Mouse (Mus musculus) ES-E14 (cell line): ENCODE results near the gene Slc44a4. TPM values are rescaled to one million over a fixed set of nuclear protein-coding genes. Genes with fewer than 3 reads are reported as not detected.

Experiments used
- DNase-seq: peaks from one replicate; pipeline ENCODE4 v3.0.0-alpha.2; 2013; ENCODE audit warnings: low read depth, low spot score
- H3K27ac ChIP-seq: 2 replicates; pipeline ENCODE4 v1.5.1; 2012; ENCODE audit warnings: low read depth, mild to moderate bottlenecking, low read length, moderate library complexity, mixed read lengths; ENCODE audit not compliant: poor library complexity, insufficient read depth, severe bottlenecking
- H3K36me3 ChIP-seq: 2 replicates; pipeline ENCODE4 v1.6.1; 2012; ENCODE audit warnings: mild to moderate bottlenecking, low read length, moderate library complexity, mixed read lengths; ENCODE audit not compliant: control insufficient read depth, poor library complexity, insufficient read depth, severe bottlenecking
- H3K4me1 ChIP-seq, 2 experiments: fragments of 150-350 bp in 1 of 2; sonication (generic) in 1 of 2; 2 replicates each; pipeline ENCODE4 v1.6.1; 2012; ENCODE audit warnings: low read length in 2 of 2, mild to moderate bottlenecking in 1 of 2, mixed read lengths in 1 of 2; ENCODE audit not compliant: control insufficient read depth in 2 of 2, insufficient read depth in 2 of 2, poor library complexity in 1 of 2
- H3K4me3 ChIP-seq, 2 experiments: fragments of 150-350 bp in 1 of 2; sonication (generic) in 1 of 2; 2 replicates each; pipeline ENCODE4 v1.5.1; 2012; ENCODE audit warnings: low read length in 2 of 2, low read depth in 1 of 2, mild to moderate bottlenecking in 1 of 2, mixed read lengths in 1 of 2; ENCODE audit not compliant: insufficient read depth in 1 of 2, poor library complexity in 1 of 2, severe bottlenecking in 1 of 2
- H3K9ac ChIP-seq: 2 replicates; pipeline ENCODE4 v1.6.1; 2012; ENCODE audit warnings: low read depth, mild to moderate bottlenecking, low read length, mixed read lengths; ENCODE audit not compliant: poor library complexity, insufficient read depth, severe bottlenecking
- H3K9me3 ChIP-seq: fragments of 150-350 bp; sonication (generic); 2 replicates; pipeline ENCODE4 v1.6.1; 2012; ENCODE audit warnings: low read depth, mild to moderate bottlenecking, low read length; ENCODE audit not compliant: control insufficient read depth, insufficient read depth
- CHD2 ChIP-seq: IDR thresholded peaks from 2 replicates; pipeline ENCODE4 v1.6.1; 2014; ENCODE audit warnings: mild to moderate bottlenecking, low read depth, low read length, inconsistent platforms
- HCFC1 ChIP-seq: IDR thresholded peaks from 2 replicates; pipeline ENCODE4 v1.6.1; 2012; ENCODE audit warnings: low read length, inconsistent platforms, borderline replicate concordance; ENCODE audit not compliant: insufficient read depth
- MAFK ChIP-seq: IDR thresholded peaks from 2 replicates; pipeline ENCODE4 v1.6.1; 2014; ENCODE audit warnings: mild to moderate bottlenecking, low read depth, low read length, inconsistent platforms; ENCODE audit not compliant: insufficient read depth
- ZC3H11A ChIP-seq: IDR thresholded peaks from 2 replicates; pipeline ENCODE4 v1.6.1; 2012; ENCODE audit warnings: low read depth, mild to moderate bottlenecking, inconsistent platforms, low read length, borderline replicate concordance
- ZNF384 ChIP-seq: IDR thresholded peaks from 2 replicates; pipeline ENCODE4 v1.6.1; 2012; ENCODE audit warnings: low read depth, low read length, inconsistent platforms
- in situ Hi-C, 2 experiments: fragments of 600-800 bp; cut with MboI; formaldehyde crosslinking; loops; one replicate each; pipeline ENCODE4 v1.15.1; 2025; ENCODE audit warnings: low sequenced_read_pairs in 2 of 2, inconsistent platforms in 1 of 2; ENCODE audit not compliant: unreplicated experiment in 2 of 2
- total RNA-seq: library from RNA; depleted of rRNA; stranded (reverse); fragments of 300-350 nt; gene quantifications from 2 replicates; pipeline ENCODE4 v1.2.3, GENCODE M21; 2012; rRNA removed

Gene Slc44a4
- total RNA-seq = 5.5 and 8.7 TPM in 2 replicates

DNA sequence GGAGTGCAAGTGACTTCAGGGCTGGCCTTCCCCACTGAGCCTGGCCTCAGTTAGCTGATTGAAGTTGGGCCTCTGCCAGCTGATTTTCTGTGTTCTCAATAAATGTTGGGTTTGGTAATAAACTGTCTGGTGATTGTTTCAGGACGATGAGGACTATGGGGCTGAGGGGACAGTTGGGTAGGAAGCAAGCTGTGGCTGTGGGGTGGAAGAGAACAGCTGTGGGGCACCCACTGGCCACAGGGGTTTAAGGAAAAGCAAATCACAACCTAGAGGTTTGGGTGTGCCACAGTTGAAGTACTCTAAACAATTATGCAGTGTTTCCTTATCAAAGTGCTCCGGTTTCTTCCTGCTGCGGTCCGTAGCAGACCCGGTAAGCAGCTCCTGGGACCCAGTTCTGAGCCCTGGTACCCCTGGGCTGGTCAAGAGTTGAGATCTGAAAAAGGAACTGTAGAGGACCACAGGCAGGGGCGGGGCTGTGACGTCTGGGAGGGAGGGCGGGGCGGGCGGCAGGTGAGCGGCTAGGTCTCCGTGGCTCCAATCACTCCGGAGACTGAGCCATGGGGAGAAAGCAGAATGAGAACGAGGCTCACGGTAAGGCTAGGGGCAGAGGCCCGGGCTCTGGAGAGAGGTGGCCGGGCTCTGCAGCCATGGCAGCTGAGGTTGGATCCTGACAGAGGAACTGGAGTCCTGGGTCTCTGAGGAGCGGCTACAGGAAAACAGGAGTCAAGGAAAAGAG is at the start of gene Slc44a4:
Gene Slc44a4 (plus strand): TSS at position 537 of the 736 bp plus-strand sequence.
- Histone ChIP-seq H3K4me3 (no peak within 1 kb of the TSS), H3K9ac (peak within 1 kb of the TSS; percentile 38; the same call in 1 of the 2 replicates), H3K36me3 (peaks cover 33% of the 10 kb centered on the region), H3K9me3 (no peaks in the 10 kb centered on the region), H3K27ac (no peak within 1 kb of the TSS; the same call in 1 of the 2 replicates), H3K4me1 (peaks cover 4 to 22% of the 10 kb centered on the region in 2 experiments; a peak in 3 of 4 replicates)
- in situ Hi-C loops = no loop called here
- no peak for DNase-seq
- no peak for TF ChIP-seq ZNF384
- no peak for TF ChIP-seq ZC3H11A
- TF ChIP-seq MAFK = no peak
- TF ChIP-seq CHD2 = no peak
- TF ChIP-seq HCFC1 = no peak

DNA sequence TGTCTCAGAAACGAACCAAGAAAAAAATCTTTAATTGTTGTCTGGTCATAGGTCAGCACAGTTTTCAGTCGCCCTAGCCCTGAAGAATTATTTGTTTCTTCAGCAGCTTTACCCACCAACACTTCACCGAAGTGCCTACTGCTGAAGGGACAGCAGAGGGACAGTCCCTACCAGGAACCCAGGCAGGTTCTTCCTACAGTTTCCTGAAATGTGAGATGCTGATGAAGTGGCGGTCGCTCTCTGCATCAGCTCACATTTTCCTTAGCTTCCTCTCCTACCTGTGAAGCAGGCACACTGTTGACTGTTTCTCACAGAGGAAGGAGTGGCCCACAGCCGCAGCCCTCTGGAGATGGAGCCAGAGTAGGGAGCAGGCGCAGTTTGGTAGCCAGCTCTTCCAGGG is 48.3 kb upstream of the Slc44a4 start:
- no peaks in the 10 kb centered on the region for H3K9me3 ChIP-seq
- H3K4me3 ChIP-seq = no peak overlapping the region
- DNase-seq = no peak
- no peak overlapping the region for H3K9ac ChIP-seq
- in situ Hi-C loops = no loop called here
- H3K4me1 ChIP-seq = no peaks in the 10 kb centered on the region
- H3K36me3 ChIP-seq = no peaks in the 10 kb centered on the region
- no peak for TF ChIP-seq CHD2
- no peak for TF ChIP-seq HCFC1
- H3K27ac ChIP-seq = no peak overlapping the region

DNA sequence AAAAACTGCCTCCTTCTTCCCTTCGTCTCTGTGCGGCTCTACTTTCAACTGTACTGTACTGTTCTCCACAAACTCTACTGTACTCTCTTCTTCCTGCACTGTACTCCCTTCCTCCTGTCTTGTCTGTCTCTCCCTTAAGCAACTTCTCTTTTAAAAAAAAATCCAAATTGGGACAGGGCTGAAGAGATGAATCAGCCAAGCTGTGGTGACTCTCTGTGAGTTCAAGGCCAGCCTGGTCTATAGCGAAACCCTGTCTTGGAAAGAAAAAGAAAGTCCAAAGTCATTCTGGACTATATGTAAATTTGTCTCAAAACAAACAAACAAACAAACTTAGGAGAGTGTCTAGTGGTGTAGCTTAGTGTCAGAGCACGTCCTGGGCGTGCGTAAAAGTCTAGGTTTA is 39.9 kb upstream of the Slc44a4 start:
- in situ Hi-C loops = no loop called here
- peaks cover 0 to 2% of the 10 kb centered on the region in 2 experiments; a peak in 1 of 4 replicates for H3K4me1 ChIP-seq
- TF ChIP-seq HCFC1 = no peak
- no peak for TF ChIP-seq ZNF384
- TF ChIP-seq ZC3H11A = no peak
- no peak for TF ChIP-seq CHD2
- TF ChIP-seq MAFK = no peak
- H3K36me3 ChIP-seq = no peaks in the 10 kb centered on the region
- no peak for DNase-seq
- no peaks in the 10 kb centered on the region for H3K9me3 ChIP-seq
- H3K27ac ChIP-seq = no peak overlapping the region
- no peak overlapping the region for H3K4me3 ChIP-seq
- H3K9ac ChIP-seq = no peak overlapping the region

DNA sequence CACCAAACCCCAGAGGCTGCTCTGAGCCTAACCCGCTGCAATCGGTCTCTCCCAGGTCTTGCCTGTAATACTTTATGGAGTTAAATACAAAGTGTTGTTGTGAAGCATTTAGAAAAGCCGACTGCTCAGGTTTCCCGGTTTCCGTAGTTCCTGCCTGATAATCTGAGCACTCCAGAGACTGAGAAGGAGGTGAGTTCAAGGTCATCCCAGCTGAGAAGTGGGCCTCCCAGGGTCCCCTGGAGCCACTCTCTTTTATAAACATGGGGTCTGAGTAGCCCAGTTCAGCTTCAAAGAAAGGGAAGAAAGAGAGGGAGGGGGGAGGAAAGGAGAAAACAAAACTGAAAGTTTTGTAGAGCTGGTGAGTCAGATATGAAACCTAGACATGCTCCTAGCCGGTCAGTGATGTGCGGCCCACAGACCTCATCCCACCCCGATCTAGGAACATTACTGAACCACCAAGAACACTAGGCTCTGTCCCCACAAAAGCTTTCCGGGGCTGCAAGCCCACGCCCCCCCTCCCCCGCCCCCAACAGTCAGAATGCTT is 34.9 kb upstream of the Slc44a4 start, which contains the start of gene Zbtb12:
Gene Zbtb12 (plus strand): TSS at position 148 of the 544 bp plus-strand sequence.
- Histone ChIP-seq H3K9ac (no peak within 1 kb of the TSS), H3K4me1 (peaks cover 0 to 3% of the 10 kb centered on the region in 2 experiments; a peak in 2 of 4 replicates), H3K36me3 (no peaks in the 10 kb centered on the region), H3K27ac (no peak within 1 kb of the TSS), H3K9me3 (no peaks in the 10 kb centered on the region), H3K4me3 (peak within 1 kb of the TSS in 1 of 2 experiments; percentile 23; a peak in 1 of 4 replicates)
- DNase-seq = no peak
- in situ Hi-C loops = no loop called here
- TF ChIP-seq ZC3H11A (no peak), MAFK (no peak)
